In genomic region chr11:97818571-97818970, GRCm38 (mm10) we compare ENCODE assay signal across 9 mouse cellular contexts. TPM values are rescaled to one million over a fixed set of nuclear protein-coding genes. Genes with fewer than 3 reads are reported as not detected.
A peak's percentile ranks its signal among the peaks of the same experiment; 100 is the strongest.
DNase-seq lines count a peak whose midpoint lies in the region; ATAC-seq and TF ChIP-seq lines count a peak whose summit lies in the region.
"Had no signal": no experiment of that assay in that cellular context is flagged by ENCODE, and none has a peak within 500 bp of the region (broad histone marks: within the 10 kb centered on the region; RNA-seq: fewer than 3 reads in every experiment).

No protein-coding gene starts in this region.

- peak; percentile 73 for ATAC-seq in forebrain, embryonic 15.5 days (replicated peaks)
- ATAC-seq in midbrain, embryonic 14.5 days (ENCODE audit: low FRiP score, low TSS enrichment), result no peak
- ATAC-seq in megakaryocyte-erythroid progenitor cell, adult 5-6 weeks (replicated peaks; ENCODE audit: low FRiP score, low TSS enrichment, poor library complexity, severe bottlenecking), result no peak

- H3K4me1 ChIP-seq in forebrain, embryonic 15.5 days, result peaks cover 22% of the 10 kb centered on the region
- H3K4me1 ChIP-seq in midbrain, embryonic 14.5 days (ENCODE audit: control insufficient read depth, insufficient read depth, low read length), result peaks cover 25% of the 10 kb centered on the region

- TF ChIP-seq CTCF in gastrocnemius, adult 2 months (IDR thresholded peaks at IDR 0.05), result no peak

- no peaks in the 10 kb centered on the region for H3K9me3 ChIP-seq in forebrain, embryonic 15.5 days
- H3K9me3 ChIP-seq in midbrain, embryonic 14.5 days (ENCODE audit: control insufficient read depth, low read length), result no peaks in the 10 kb centered on the region

- no peak overlapping the region for H3K4me3 ChIP-seq in gastrocnemius, adult 2 months
- H3K4me3 ChIP-seq in forebrain, embryonic 15.5 days, result no peak overlapping the region
- H3K4me3 ChIP-seq in midbrain, embryonic 14.5 days (replicated peaks; ENCODE audit: low read depth, low read length), result no peak overlapping the region

- H3K4me2 ChIP-seq in forebrain, embryonic 15.5 days (replicated peaks), result no peak overlapping the region
- H3K4me2 ChIP-seq in midbrain, embryonic 14.5 days (ENCODE audit: low read length), result no peak overlapping the region

- no peaks in the 10 kb centered on the region for H3K27me3 ChIP-seq in forebrain, embryonic 15.5 days
- H3K27me3 ChIP-seq in midbrain, embryonic 14.5 days (ENCODE audit: control insufficient read depth, insufficient read depth, low read length), result no peaks in the 10 kb centered on the region

- peaks cover 26% of the 10 kb centered on the region for H3K36me3 ChIP-seq in forebrain, embryonic 15.5 days
- H3K36me3 ChIP-seq in midbrain, embryonic 14.5 days (ENCODE audit: control insufficient read depth, insufficient read depth, low read length), result peaks cover 65% of the 10 kb centered on the region

- peak overlapping the region; percentile 70 for H3K27ac ChIP-seq in gastrocnemius, adult 2 months
- H3K27ac ChIP-seq in forebrain, embryonic 15.5 days (replicated peaks), result peak overlapping the region; percentile 66
- H3K27ac ChIP-seq in midbrain, embryonic 14.5 days (replicated peaks; ENCODE audit: low read depth, low read length), result peak overlapping the region; percentile 68

- intact Hi-C loops in gastrocnemius, adult 2 months (cut with DNase I), result no loop called here

- DNase-seq in gastrocnemius, adult 2 months, result peak; percentile 56
- DNase-seq in gastrocnemius, adult 8-10 months (ENCODE audit: low spot score in 2 of 2), result no peak
- DNase-seq in ZHBTc4 (ENCODE audit: low read depth, low spot score), result peak; percentile 55
- DNase-seq in kidney, postnatal 4 days, result peak; percentile 57 to 62
- DNase-seq in midbrain, embryonic 14.5 days, result peak; percentile 73
- no peak for DNase-seq in testis, postnatal 10 days (ENCODE audit: low spot score)

- 1% methylated on average over 4 of the region's 4 CpGs for WGBS in forebrain, embryonic 15.5 days
- WGBS in midbrain, embryonic 14.5 days, result 8% methylated on average over 4 of the region's 4 CpGs

- no peak overlapping the region for H3K9ac ChIP-seq in forebrain, embryonic 15.5 days (replicated peaks)
- H3K9ac ChIP-seq in midbrain, embryonic 14.5 days (replicated peaks; ENCODE audit: low read length), result peak overlapping the region; percentile 36; the same call in 1 of the 2 replicates

RNA-seq across cellular contexts. Expression of gene Lasp1, which starts 19.8 kb away (rescaled TPM):
- total RNA-seq in gastrocnemius, adult 2 months (2021), result 10 to 100 TPM; 10.0 to 16.8 TPM
- total RNA-seq in gastrocnemius, adult 8-10 months (2022), result 10 to 100 TPM in 2 of 4 experiments, 1 to 10 TPM in 2; 5.9 to 11.2 (median 9.0) TPM
- 129 and 132 TPM in 2 replicates for polyA plus RNA-seq in forebrain, embryonic 15.5 days (2015; fragmentation: Nextera tagmentation; extraction: Ambion mirVana)
- 114 and 138 TPM in 2 replicates for polyA plus RNA-seq in midbrain, embryonic 14.5 days (2014; fragmentation: Nextera tagmentation; extraction: Ambion mirVana)
- total RNA-seq in megakaryocyte-erythroid progenitor cell, adult 5-6 weeks (2014; fragmentation: Nextera tagmentation), result 15.7 and 20.4 TPM in 2 replicates
- 56.3 and 63.5 TPM in 2 replicates for total RNA-seq in megakaryocyte-erythroid progenitor cell, adult 5-6 weeks (2017)

RNA-seq across cellular contexts. Expression of gene B230217C12Rik, which starts 22.0 kb away (rescaled TPM):
- total RNA-seq in gastrocnemius, adult 2 months (2021), result under 1 TPM; 0.23 to 0.50 TPM
- total RNA-seq in gastrocnemius, adult 8-10 months (2022), result under 1 TPM; 0.19 to 0.51 (median 0.32) TPM
- polyA plus RNA-seq in forebrain, embryonic 15.5 days (2015; fragmentation: Nextera tagmentation; extraction: Ambion mirVana), result 17.8 and 21.0 TPM in 2 replicates
- polyA plus RNA-seq in midbrain, embryonic 14.5 days (2014; fragmentation: Nextera tagmentation; extraction: Ambion mirVana), result 32.4 and 36.5 TPM in 2 replicates
- 0.45 and 1.7 TPM in 2 replicates for total RNA-seq in megakaryocyte-erythroid progenitor cell, adult 5-6 weeks (2014; fragmentation: Nextera tagmentation)
- 0.91 TPM in 1 of 2 replicates, not detected in the other for total RNA-seq in megakaryocyte-erythroid progenitor cell, adult 5-6 weeks (2017)

RNA-seq across cellular contexts. Expression of gene Rpl23, which starts 36.3 kb away (rescaled TPM):
- 100 to 1,000 TPM; 385 to 521 TPM for total RNA-seq in gastrocnemius, adult 2 months (2021)
- total RNA-seq in gastrocnemius, adult 8-10 months (2022), result 100 to 1,000 TPM; 371 to 534 (median 431) TPM
- 327 and 370 TPM in 2 replicates for polyA plus RNA-seq in forebrain, embryonic 15.5 days (2015; fragmentation: Nextera tagmentation; extraction: Ambion mirVana)
- polyA plus RNA-seq in midbrain, embryonic 14.5 days (2014; fragmentation: Nextera tagmentation; extraction: Ambion mirVana), result 363 and 413 TPM in 2 replicates
- 2,091 and 2,156 TPM in 2 replicates for total RNA-seq in megakaryocyte-erythroid progenitor cell, adult 5-6 weeks (2014; fragmentation: Nextera tagmentation)
- 1,518 and 2,802 TPM in 2 replicates for total RNA-seq in megakaryocyte-erythroid progenitor cell, adult 5-6 weeks (2017)

RNA-seq across cellular contexts. Expression of gene 1700001P01Rik, which starts 42.9 kb away (rescaled TPM):
- under 1 TPM; 0.39 to 0.56 TPM for total RNA-seq in gastrocnemius, adult 2 months (2021)
- total RNA-seq in gastrocnemius, adult 8-10 months (2022), result not detected
- 0.39 and 0.75 TPM in 2 replicates for polyA plus RNA-seq in forebrain, embryonic 15.5 days (2015; fragmentation: Nextera tagmentation; extraction: Ambion mirVana)
- polyA plus RNA-seq in midbrain, embryonic 14.5 days (2014; fragmentation: Nextera tagmentation; extraction: Ambion mirVana), result not detected in 2 replicates
- 0.89 TPM in 1 of 2 replicates, not detected in the other for total RNA-seq in megakaryocyte-erythroid progenitor cell, adult 5-6 weeks (2014; fragmentation: Nextera tagmentation)
- total RNA-seq in megakaryocyte-erythroid progenitor cell, adult 5-6 weeks (2017), result 2.4 TPM in 1 of 2 replicates, not detected in the other
- total RNA-seq: hematopoietic stem cell, adult 5-6 weeks had no signal

RNA-seq across cellular contexts. Expression of gene Cwc25, which starts 52.2 kb away (rescaled TPM):
- 1 to 10 TPM; 6.2 to 6.5 TPM for total RNA-seq in gastrocnemius, adult 2 months (2021)
- 1 to 10 TPM; 3.2 to 5.9 (median 4.7) TPM for total RNA-seq in gastrocnemius, adult 8-10 months (2022)
- 18.0 and 18.6 TPM in 2 replicates for polyA plus RNA-seq in forebrain, embryonic 15.5 days (2015; fragmentation: Nextera tagmentation; extraction: Ambion mirVana)
- polyA plus RNA-seq in midbrain, embryonic 14.5 days (2014; fragmentation: Nextera tagmentation; extraction: Ambion mirVana), result 10.9 and 13.2 TPM in 2 replicates
- total RNA-seq in megakaryocyte-erythroid progenitor cell, adult 5-6 weeks (2014; fragmentation: Nextera tagmentation), result 17.7 and 18.9 TPM in 2 replicates
- total RNA-seq in megakaryocyte-erythroid progenitor cell, adult 5-6 weeks (2017), result 20.4 and 23.3 TPM in 2 replicates

Comparison
In these comparisons a context has a peak if more than half of its experiments do, and no peak if none do; other contexts are left out.
1. DNase-seq: peak in gastrocnemius, adult 2 months (single experiment), ZHBTc4 (single experiment), kidney, postnatal 4 days (2 of 2) and midbrain, embryonic 14.5 days (single experiment); none in gastrocnemius, adult 8-10 months (0 of 2) and testis, postnatal 10 days (single experiment).
2. Peak in every context shown above with its lines, with median percentiles within 50 percentile points of each other: H3K27ac ChIP-seq.